Mouse (Mus musculus) liver, adult 2 months (tissue): Measurements from ENCODE around the gene Calhm2. TPM values are rescaled to one million over a fixed set of nuclear protein-coding genes. Genes with fewer than 3 reads are reported as not detected.
A peak's percentile ranks its signal among the peaks of the same experiment; 100 is the strongest.

Experiments used
- DNase-seq: peaks from one replicate; pipeline ENCODE4 v3.0.0-alpha.2; 2011; ENCODE audit warnings: low read depth, low spot score; ENCODE audit errors: extremely low read depth
- H3K27ac ChIP-seq: fragments of 200-500 bp; replicated peaks from 2 replicates; pipeline ENCODE4 v1.5.1; 2012; ENCODE audit warnings: low read depth, mild to moderate bottlenecking, control low read depth, inconsistent platforms, low read length; ENCODE audit not compliant: insufficient read depth
- H3K27me3 ChIP-seq: fragments of 200-500 bp; 2 replicates; pipeline ENCODE4 v1.6.1; 2012; ENCODE audit warnings: mild to moderate bottlenecking, moderate library complexity, low read length, inconsistent platforms; ENCODE audit not compliant: control insufficient read depth, insufficient read depth
- H3K36me3 ChIP-seq: fragments of 200-500 bp; 2 replicates; pipeline ENCODE4 v1.6.1; 2012; ENCODE audit warnings: low read length, inconsistent platforms; ENCODE audit not compliant: control insufficient read depth, insufficient read depth
- H3K4me1 ChIP-seq: fragments of 200-500 bp; 2 replicates; pipeline ENCODE4 v1.6.1; 2011; ENCODE audit warnings: low read length; ENCODE audit not compliant: control insufficient read depth, insufficient read depth
- H3K4me3 ChIP-seq: fragments of 200-500 bp; 2 replicates; pipeline ENCODE4 v1.5.1; 2011; ENCODE audit warnings: low read depth, mild to moderate bottlenecking, control low read depth, low read length, moderate library complexity; ENCODE audit not compliant: insufficient read depth
- H3K79me2 ChIP-seq: fragments of 200-500 bp; 2 replicates; pipeline ENCODE4 v1.6.1; 2012; ENCODE audit warnings: inconsistent platforms, mild to moderate bottlenecking, low read length, moderate library complexity; ENCODE audit not compliant: control insufficient read depth, insufficient read depth
- H3K9ac ChIP-seq: fragments of 200-500 bp; 2 replicates; pipeline ENCODE4 v1.6.1; 2012; ENCODE audit warnings: low read depth, mild to moderate bottlenecking, control low read depth, inconsistent platforms, low read length
- CTCF ChIP-seq: fragments of 200-500 bp; IDR thresholded peaks from 2 replicates; pipeline ENCODE4 v1.5.1; 2011; ENCODE audit warnings: low read depth, low read length, control low read depth
- POLR2A ChIP-seq: fragments of 200-500 bp; IDR thresholded peaks from 2 replicates; pipeline ENCODE4 v1.6.1; 2011; ENCODE audit warnings: low read length, control low read depth; ENCODE audit not compliant: insufficient read depth; ENCODE audit errors: extremely low read depth
- WGBS: fragments of 180-500 bp; shearing (Covaris S2); methylation state at CpG from one replicate; pipeline ENCODE4 v1.1.7; 2018; 5-methylcytosine and 5-hydroxymethylcytosine counted together
- polyA plus RNA-seq: library from polyadenylated mRNA; depleted of rRNA; stranded (reverse); fragments of >200 nt; gene quantifications from 2 replicates; pipeline ENCODE4 v1.2.3, GENCODE M21; 2012
- total RNA-seq: library from RNA; depleted of rRNA; stranded (reverse); fragments of >200 nt; gene quantifications from 2 replicates; pipeline ENCODE4 v1.2.3, GENCODE M21; 2014

Gene Calhm2
- total and polyA plus RNA-seq, 2 experiments: 1.5 to 2.0 TPM

DNA sequence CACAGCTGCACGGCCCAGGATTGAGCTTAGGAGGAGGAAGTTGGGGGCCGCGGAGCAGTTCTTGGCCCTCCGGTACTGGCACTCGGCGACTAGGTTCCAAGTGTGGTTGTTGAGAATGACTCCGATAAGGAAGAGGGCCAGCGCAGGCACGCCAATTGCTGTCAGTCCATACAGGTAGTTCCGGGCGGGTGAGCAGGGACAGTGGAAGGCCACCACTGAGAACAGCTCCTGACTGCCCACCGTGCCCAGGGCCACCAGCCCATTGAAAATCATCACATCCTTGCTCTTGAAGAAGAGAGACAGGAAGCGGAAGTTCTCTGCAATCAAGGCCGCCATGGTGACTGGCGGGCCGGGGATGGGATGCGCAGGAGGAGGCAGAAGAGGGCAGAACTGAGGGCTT, 2.5 kb downstream of the Calhm2 start:
- no peaks in the 10 kb centered on the region for H3K79me2 ChIP-seq
- 0 out of 2 replicates have a peak overlapping the region, but pooled peaks have one; percentile 13 for H3K4me3 ChIP-seq
- no peak for TF ChIP-seq POLR2A
- no peak for TF ChIP-seq CTCF
- no peak for DNase-seq
- H3K9ac ChIP-seq: no peak overlapping the region
- peaks cover 10% of the 10 kb centered on the region for H3K36me3 ChIP-seq
- 83% methylated on average over 17 of the region's 17 CpGs for WGBS
- no peaks in the 10 kb centered on the region for H3K27me3 ChIP-seq
- no peaks in the 10 kb centered on the region for H3K4me1 ChIP-seq
- no peak overlapping the region for H3K27ac ChIP-seq

DNA sequence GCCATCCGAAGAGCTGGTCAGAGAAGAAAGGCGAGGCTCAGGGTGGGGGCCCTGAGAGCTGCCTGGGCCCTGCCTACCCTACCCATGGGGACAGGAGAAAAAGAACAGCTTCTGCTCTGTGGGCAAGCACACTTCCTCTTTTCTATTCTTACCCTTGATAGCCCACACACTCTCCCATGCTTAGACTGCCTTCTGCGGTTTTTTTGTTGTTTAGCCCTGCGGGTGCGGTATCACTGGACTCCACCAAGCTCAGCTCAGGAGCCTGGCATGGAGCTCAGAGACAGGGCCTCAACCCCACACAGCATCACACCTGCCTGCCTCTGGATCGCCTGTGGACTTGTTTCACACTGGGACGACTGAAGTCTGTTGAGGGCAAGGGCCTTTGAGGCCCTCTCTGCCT, 4.9 kb downstream of the Calhm2 start:
- no peak for TF ChIP-seq POLR2A
- no peak for TF ChIP-seq CTCF
- WGBS: 83% methylated on average over 7 of the region's 7 CpGs
- H3K79me2 ChIP-seq: no peaks in the 10 kb centered on the region
- peaks cover 26% of the 10 kb centered on the region for H3K36me3 ChIP-seq
- H3K9ac ChIP-seq: no peak overlapping the region
- H3K4me1 ChIP-seq: no peaks in the 10 kb centered on the region
- H3K27me3 ChIP-seq: no peaks in the 10 kb centered on the region
- peak; percentile 19 for DNase-seq
- H3K27ac ChIP-seq: no peak overlapping the region
- no peak overlapping the region for H3K4me3 ChIP-seq

DNA sequence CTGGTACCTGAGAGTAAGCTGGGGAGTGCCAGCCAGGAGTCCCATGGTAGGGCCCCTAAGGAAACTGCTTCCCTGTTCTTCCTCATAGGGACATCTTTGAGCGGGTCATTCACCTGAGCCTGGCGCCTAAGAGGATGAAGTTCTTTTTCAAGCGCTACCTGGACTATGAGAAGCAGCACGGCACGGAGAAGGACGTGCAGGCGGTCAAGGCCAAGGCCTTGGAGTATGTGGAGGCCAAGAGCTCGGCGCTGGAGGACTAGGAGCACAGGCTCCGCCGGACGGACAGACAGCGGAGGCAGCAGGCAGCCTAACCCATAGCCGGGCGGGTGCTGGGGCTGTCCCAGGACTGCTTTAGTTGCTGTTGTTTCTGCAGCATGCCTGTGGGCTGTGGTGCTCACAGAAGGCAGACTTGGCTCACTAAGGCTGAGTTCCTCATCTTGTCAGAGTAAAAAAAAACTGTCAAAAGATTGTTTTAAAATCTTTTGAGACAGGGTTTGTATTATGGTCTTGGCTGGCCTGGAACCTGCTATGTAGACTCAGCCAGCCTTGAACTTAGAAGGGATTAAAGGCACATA, 7.5 kb downstream of the Calhm2 start:
- WGBS: 93% methylated on average over 15 of the region's 15 CpGs

DNA sequence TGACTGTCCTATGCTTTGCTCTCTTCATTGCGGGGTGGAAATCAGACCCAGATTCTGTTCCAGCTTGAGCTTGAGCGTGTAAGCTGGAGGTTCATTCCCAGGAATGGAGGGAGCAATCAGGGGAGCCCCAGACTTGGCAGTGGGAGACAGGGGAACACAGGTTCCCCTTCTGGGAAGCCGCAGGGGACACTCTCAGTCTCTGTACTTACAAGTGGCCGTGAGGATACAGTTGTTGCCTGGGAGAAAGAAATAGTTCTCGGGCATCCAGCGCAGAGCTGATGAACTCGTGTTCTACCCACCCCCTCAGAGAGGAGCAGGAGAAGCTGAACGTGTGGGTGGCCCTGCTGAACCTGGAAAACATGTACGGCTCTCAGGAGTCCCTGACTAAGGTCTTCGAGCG, 9.3 kb downstream of the Calhm2 start:
- no peak for DNase-seq
- no peaks in the 10 kb centered on the region for H3K4me1 ChIP-seq
- no peak for TF ChIP-seq POLR2A
- no peak for TF ChIP-seq CTCF
- H3K27ac ChIP-seq: no peak overlapping the region
- no peak overlapping the region for H3K9ac ChIP-seq
- no peaks in the 10 kb centered on the region for H3K27me3 ChIP-seq
- WGBS: 95% methylated on average over 11 of the region's 11 CpGs
- peaks cover 45% of the 10 kb centered on the region for H3K36me3 ChIP-seq
- no peak overlapping the region for H3K4me3 ChIP-seq
- no peaks in the 10 kb centered on the region for H3K79me2 ChIP-seq

More for the DNA sequence above, 7.5 kb downstream of the Calhm2 start:
- no peaks in the 10 kb centered on the region for H3K4me1 ChIP-seq
- TF ChIP-seq POLR2A (no peak), CTCF (no peak)
- H3K9ac ChIP-seq: no peak overlapping the region
- no peaks in the 10 kb centered on the region for H3K27me3 ChIP-seq
- no peak overlapping the region for H3K27ac ChIP-seq
- no peak for DNase-seq
- H3K79me2 ChIP-seq: no peaks in the 10 kb centered on the region
- no peak overlapping the region for H3K4me3 ChIP-seq
- peaks cover 36% of the 10 kb centered on the region for H3K36me3 ChIP-seq

DNA sequence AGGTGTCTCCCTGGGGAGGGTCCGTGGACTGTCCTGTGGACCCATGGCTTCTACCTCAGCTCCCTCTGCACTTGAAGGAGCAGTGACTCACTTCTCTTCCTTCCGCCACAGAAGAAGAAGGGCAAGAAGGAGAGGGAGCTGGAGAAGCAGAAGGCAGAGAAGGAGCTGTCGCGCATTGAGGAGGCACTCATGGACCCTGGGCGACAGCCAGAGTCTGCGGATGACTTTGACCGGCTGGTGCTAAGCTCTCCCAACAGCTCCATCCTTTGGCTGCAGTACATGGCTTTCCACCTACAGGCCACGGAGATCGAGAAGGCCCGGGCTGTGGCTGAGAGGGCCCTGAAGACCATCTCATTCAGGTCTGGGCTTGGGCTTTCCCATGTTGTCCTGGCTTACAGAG, 9.9 kb downstream of the Calhm2 start:
- no peak overlapping the region for H3K9ac ChIP-seq
- no peak for DNase-seq
- H3K79me2 ChIP-seq: no peaks in the 10 kb centered on the region
- no peaks in the 10 kb centered on the region for H3K4me1 ChIP-seq
- no peaks in the 10 kb centered on the region for H3K27me3 ChIP-seq
- TF ChIP-seq CTCF (no peak), POLR2A (no peak)
- H3K36me3 ChIP-seq: peaks cover 46% of the 10 kb centered on the region
- H3K27ac ChIP-seq: no peak overlapping the region
- H3K4me3 ChIP-seq: no peak overlapping the region
- 95% methylated on average over 10 of the region's 10 CpGs for WGBS

DNA sequence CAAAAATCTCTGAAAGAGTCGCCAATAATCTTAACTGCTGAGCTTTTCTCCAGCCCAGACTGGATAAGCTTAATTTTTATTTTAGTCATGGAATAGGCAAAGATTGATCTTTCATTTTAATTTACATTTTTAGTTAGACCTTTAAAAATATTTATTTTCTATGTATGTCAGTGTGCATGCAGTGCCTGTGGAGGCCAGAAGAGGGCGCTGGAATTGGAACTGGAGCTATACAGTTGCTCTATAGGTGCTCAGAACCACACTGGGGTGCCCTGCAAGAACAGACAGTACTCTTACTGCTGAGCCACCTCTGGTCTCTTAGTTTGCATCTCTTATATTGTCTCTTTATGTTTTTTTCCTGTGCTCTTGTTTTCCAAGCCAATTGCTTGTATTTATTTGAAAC, 15.3 kb downstream of the Calhm2 start:
- Histone ChIP-seq H3K4me1 (no peaks in the 10 kb centered on the region), H3K27ac (no peak overlapping the region), H3K27me3 (no peaks in the 10 kb centered on the region), H3K9ac (no peak overlapping the region), H3K79me2 (no peaks in the 10 kb centered on the region), H3K4me3 (no peak overlapping the region), H3K36me3 (peaks cover 39% of the 10 kb centered on the region)
- TF ChIP-seq POLR2A (no peak), CTCF (peak; percentile 72)
- no peak for DNase-seq
- 26% methylated on average over 2 of the region's 2 CpGs for WGBS
